Mouse (Mus musculus) kidney, postnatal 36 days (tissue): ENCODE results near the gene Cds1.
A peak's percentile ranks its signal among the peaks of the same experiment; 100 is the strongest.

ENCODE experiments used
- DNase-seq, 2 experiments: peaks; one replicate each; pipeline ENCODE4 v3.0.0; 2021 to 2022; ENCODE audit warnings: mixed read lengths in 2 of 2

Cds1 gene

GRCm38 (mm10) chr5:101764554-101765347 is at the start of gene Cds1:
Cds1 (plus strand) TSS chr5:101765130.
- DNase-seq: peak; percentile 85 to 94

- peak; percentile 42 to 51 for DNase-seq
Observed at GRCm38 (mm10) chr5:101724216-101724615, 40.7 kb upstream of the Cds1 start.

- DNase-seq: peak; percentile 33 to 45
Observed at GRCm38 (mm10) chr5:101724756-101725155, 40.2 kb upstream of the Cds1 start.

DNA sequence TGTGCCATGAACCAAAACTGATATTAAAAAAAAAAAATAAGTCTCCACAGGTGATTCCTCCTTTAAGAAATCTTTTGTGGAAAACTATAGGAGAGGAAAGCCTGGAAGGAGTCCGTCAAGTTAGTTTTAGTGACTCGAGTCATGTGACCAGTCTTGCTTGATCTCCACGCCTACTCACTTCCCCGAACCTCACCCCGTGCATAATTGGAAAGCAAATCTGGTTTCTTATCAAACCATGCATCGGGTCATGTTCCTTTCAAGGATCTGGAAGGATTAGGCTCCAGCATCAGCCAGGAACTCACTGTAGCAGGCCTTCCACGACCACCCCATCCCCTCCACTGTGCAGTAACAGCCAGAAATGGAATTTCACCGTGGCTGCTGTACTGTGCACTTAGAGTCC is 39.2 kb upstream of the Cds1 start:
- peak in 1 of 2 experiments; percentile 13 for DNase-seq

DNA sequence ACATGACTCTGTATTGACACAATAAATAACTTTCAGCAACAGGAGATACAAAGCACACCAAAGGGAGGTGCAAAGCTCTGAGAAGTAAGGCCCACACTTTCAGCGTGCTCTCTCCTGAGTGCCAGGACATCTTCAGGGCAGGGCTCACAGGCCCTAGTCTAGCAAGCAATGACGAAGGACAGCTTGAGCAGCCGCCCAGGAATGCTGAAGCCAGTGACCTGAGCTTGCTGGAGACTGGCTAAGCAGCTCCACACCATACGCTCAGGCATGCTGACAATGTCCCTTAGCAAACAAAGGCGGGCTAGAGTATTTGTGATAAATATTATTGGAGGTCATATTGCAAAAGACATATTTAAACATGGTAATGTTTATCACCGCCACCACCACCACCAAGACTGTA is 38.6 kb upstream of the Cds1 start:
- DNase-seq: peak in 1 of 2 experiments; percentile 13

GRCm38 (mm10) chr5:101728304-101728905 is 36.5 kb upstream of the Cds1 start:
- peak; percentile 78 to 89 for DNase-seq

- no peak for DNase-seq
Observed at GRCm38 (mm10) chr5:101737341-101737740, 27.6 kb upstream of the Cds1 start.

- no peak for DNase-seq
Observed at GRCm38 (mm10) chr5:101740471-101741223, 24.3 kb upstream of the Cds1 start.

GRCm38 (mm10) chr5:101741224-101741591 is 23.7 kb upstream of the Cds1 start:
- DNase-seq: no peak

DNA sequence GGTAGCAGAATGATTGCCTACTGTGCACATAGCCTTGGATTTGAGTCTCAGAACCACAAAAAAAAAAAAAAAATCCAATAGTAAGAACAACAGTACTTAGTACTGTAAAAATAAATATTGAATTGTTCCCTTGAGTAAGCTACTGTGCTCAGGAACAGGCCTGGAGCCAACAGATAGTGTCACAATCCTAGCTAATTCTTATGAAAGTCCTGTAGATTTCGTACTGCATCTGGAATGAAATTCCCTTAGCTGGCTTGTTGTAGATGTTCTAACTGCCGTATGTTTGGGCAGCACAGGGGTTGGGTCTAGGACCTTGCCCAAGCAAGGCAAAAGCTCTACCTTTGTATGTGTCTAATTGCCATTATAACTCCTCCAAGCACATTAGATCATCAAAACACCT is 22.9 kb upstream of the Cds1 start:
- no peak for DNase-seq

DNA sequence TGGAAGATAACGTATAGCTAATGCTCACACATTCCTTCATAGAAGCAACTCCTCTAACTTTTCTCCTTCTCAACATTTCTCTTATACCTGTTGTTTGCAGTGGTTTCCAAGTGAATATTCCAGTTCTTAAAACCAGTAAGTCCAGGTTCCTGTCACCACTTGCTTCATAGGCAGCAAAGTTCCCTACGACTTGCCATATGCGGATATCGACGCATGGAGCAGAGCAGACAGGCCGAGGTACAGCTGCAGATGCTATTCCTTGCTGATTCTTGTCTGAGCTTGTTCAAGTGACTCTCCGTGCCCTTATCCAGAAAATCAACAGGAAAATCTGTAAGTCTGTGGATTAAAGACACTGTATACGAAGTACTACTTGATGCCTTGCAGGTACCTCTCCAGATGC is 22.5 kb upstream of the Cds1 start:
- no peak for DNase-seq

- DNase-seq: no peak
Observed at GRCm38 (mm10) chr5:101744886-101745285, 20.0 kb upstream of the Cds1 start.

DNA sequence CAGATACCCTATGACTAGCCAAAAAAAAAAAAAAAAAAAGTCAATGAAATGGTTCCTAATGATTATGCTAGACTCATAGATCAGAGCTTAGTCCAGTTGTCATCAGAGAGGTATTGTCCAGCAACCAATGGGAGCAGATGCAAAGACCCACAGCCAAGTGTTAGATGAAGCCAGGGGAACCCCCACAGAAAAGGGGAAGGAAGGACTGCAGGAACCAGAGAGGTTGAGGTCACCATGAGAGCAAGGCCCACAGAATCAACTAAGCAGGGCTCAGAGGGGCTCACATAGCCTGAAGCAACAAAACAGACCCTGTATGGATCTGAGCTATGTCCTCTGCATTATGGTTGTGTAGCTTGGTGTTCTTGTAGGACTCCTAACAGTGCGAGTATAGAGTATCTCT is 11.2 kb upstream of the Cds1 start:
- DNase-seq: no peak

- DNase-seq: no peak
Observed at GRCm38 (mm10) chr5:101757669-101758068, 7.3 kb upstream of the Cds1 start.

- DNase-seq: no peak
Observed at GRCm38 (mm10) chr5:101761685-101762084, 3.2 kb upstream of the Cds1 start.

DNA sequence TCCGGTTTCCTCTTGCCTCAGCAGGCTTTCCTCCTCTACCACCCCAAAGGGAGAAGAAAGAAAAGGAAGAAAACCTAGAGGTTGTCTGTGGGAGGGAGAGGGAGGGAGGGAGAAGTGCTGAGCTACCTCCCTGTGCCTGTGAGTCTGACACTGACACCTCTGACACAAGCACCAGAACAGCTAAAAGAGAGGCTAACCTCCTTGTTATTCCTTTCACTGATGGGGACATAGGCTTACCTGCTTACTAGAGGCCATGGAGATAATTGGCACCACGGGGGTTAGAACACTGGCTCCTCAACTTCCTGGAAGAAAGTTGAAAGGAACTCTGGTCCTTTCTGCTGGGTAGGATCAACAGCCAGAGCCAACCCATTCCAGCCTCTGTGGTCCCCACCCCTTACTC is 1.4 kb upstream of the Cds1 start:
- DNase-seq: no peak

DNA sequence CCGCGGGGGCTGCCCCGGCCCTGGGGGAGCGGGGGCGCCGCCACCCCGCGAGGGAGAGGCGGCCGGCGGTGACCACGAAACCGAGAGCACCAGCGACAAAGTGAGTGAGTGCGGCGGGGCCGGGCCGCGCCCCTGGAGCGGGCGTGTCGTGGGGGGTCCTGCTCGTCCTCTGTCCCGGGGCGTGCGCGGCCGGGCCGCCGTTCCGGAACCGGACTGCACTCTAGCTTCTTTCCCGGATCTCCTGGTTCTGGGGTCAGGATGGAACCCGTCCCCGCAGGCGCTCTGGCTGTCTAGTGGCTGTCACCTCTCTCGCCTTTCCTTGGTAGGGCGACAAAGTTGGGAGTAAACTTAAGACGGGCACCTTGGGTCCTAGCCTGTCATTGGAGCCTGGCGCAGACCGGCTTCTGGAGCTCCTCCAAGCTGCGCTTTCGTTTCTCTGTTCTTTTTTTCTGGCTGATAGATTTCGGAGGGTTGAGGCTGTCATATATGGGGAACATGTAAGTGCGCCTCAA is 516 bp downstream of the Cds1 start:
- peak; percentile 31 to 64 for DNase-seq

GRCm38 (mm10) chr5:101766248-101766647 is 1.3 kb downstream of the Cds1 start:
- peak in 1 of 2 experiments; percentile 23 for DNase-seq

- DNase-seq: no peak
Observed at GRCm38 (mm10) chr5:101767086-101767485, 2.2 kb downstream of the Cds1 start.

GRCm38 (mm10) chr5:101767486-101767885 is 2.6 kb downstream of the Cds1 start:
- DNase-seq: no peak

DNA sequence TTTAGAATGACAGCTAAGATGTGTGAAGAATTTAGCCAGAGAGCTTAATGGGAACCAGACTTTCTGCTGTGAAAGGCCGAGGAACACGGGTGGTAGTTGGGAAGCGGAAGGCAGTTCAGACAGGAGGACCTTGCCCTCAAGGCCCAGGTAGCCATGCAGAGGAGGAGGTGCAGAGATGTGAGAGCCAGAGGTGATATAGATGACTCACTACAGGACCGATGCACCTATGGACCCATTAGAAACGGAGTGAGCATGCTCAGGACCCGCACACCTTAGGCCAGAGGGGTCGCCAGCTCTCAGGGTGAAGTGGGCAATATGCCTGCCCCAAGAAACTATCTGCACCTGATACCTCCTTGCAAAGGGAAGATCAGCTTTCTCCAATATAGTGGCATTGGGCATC is 3.6 kb downstream of the Cds1 start:
- no peak for DNase-seq

- peak; percentile 42 to 50 for DNase-seq
Observed at GRCm38 (mm10) chr5:101772621-101773020, 7.7 kb downstream of the Cds1 start.

GRCm38 (mm10) chr5:101775262-101775661 is 10.3 kb downstream of the Cds1 start:
- DNase-seq: no peak

GRCm38 (mm10) chr5:101776528-101776927 is 11.6 kb downstream of the Cds1 start:
- DNase-seq: no peak
